Mouse (Mus musculus): ENCODE data around the gene Rtl1. TPM values are rescaled to one million over a fixed set of nuclear protein-coding genes. Genes with fewer than 3 reads are reported as not detected.

Gene Rtl1
- total RNA-seq (2014; rRNA removed) (0.23 and 0.57 TPM in 2 replicates), polyA plus RNA-seq (2015; fragmentation: Nextera tagmentation; extraction: Ambion mirVana) (0.10 and 0.30 TPM in 2 replicates)

DNA sequence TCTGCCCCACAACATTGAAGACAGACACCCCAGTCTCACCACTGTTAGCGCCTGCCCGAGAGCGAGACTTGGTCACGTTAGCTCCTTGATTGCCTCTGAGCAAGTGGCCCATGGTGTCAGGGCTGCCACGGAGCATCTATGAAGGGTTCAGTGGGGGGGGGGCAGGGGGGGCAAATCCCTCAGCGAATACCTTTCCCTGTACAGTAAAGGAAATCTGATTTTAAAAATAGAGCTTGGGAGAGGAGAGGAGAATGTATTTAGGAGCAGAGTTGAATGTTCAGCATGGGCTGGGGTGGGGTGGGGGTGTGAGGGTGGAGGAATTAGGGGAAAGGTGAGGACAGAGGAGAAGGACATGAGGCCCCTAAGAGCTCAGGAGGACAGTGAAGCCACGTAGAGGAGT, at the start of gene Rtl1:
Gene Rtl1, minus strand, starts transcription at position 101 of the 400 bp plus-strand sequence.
- Histone ChIP-seq H3K9me3 (ENCODE audit: low read length) (no peaks in the 10 kb centered on the region), H3K27ac (ENCODE audit: low read depth, low read length) (no peak within 1 kb of the TSS), H3K36me3 (ENCODE audit: insufficient read depth) (peaks cover 27% of the 10 kb centered on the region; the same call in 1 of the 2 replicates), H3K4me3 (ENCODE audit: low read depth, low read length) (no peak within 1 kb of the TSS), H3K4me1 (ENCODE audit: insufficient read depth) (no peaks in the 10 kb centered on the region), H3K9ac (no peak within 1 kb of the TSS), H3K4me2 (ENCODE audit: low read depth) (no peak within 1 kb of the TSS), H3K27me3 (ENCODE audit: insufficient read depth, low read length) (peaks cover 5% of the 10 kb centered on the region; the same call in 1 of the 2 replicates)
- no peak for TF ChIP-seq CTCF (IDR thresholded peaks at IDR 0.05; ENCODE audit: low read depth)
- no peak for DNase-seq
- WGBS: 85% methylated on average over 7 of the region's 7 CpGs
- no peak for ATAC-seq

DNA sequence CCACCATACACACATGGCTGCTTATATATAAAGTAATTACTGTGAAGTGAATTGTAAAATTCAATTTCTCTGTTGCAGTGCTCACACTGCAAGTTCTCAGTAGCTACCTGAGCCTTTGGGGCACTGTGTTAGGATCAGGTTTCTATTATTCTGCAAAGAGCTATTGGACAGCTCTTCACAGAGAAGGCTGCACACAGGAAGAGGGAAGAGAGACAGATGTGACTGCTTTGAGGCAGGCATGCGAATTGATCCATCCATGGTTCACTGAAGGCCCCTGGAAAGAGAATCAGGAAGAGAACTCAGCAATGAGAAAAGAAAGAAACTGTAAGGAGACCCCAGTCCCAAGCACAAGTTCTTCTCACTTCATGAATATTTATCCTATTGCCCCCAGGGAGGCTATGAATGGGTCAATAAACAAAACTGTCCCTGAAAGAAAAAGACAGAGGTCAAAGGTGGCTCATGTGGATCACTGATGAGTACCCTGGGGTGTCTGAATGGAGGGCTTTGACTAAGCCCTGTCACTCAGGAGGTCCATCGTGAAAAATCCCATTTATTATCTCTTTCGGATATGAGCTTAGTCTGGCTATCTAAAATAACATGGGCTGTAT, 40.5 kb upstream of the Rtl1 start:
- Histone ChIP-seq H3K4me3 (ENCODE audit: low read depth, low read length) (no peak overlapping the region), H3K4me2 (ENCODE audit: low read depth) (no peak overlapping the region), H3K9ac (no peak overlapping the region), H3K27me3 (ENCODE audit: insufficient read depth, low read length) (no peaks in the 10 kb centered on the region), H3K9me3 (ENCODE audit: low read length) (no peaks in the 10 kb centered on the region), H3K4me1 (ENCODE audit: insufficient read depth) (no peaks in the 10 kb centered on the region), H3K36me3 (ENCODE audit: insufficient read depth) (peaks cover 5% of the 10 kb centered on the region; the same call in 1 of the 2 replicates), H3K27ac (ENCODE audit: low read depth, low read length) (no peak overlapping the region)
- ATAC-seq (no peak), DNase-seq (no peak)
- 30% methylated on average over 3 of the region's 3 CpGs for WGBS
- TF ChIP-seq CTCF (IDR thresholded peaks at IDR 0.05; ENCODE audit: low read depth): no peak

DNA sequence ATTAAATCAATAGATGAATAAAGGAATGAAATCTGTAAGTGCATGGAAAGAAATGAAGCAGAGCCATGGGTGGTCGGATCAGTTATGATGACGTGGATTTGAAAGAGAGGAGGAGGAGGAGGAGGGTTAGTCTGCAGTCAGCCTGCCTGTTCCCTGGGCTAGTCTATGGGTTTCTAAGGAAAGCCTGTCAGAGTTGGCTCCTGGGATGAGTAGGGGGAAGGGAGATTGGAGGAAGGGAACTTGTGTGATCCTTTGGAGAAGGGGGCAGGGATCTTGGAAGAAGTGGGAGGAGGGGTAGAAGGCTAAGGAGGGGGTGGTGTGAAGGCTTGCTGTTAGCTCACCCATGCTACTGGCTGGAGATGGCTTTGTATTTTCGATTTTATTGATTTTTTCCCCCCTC, 31.9 kb upstream of the Rtl1 start:
- Histone ChIP-seq H3K9ac (no peak overlapping the region), H3K27ac (ENCODE audit: low read depth, low read length) (no peak overlapping the region), H3K4me1 (ENCODE audit: insufficient read depth) (no peaks in the 10 kb centered on the region), H3K9me3 (ENCODE audit: low read length) (no peaks in the 10 kb centered on the region), H3K36me3 (ENCODE audit: insufficient read depth) (peaks cover 13% of the 10 kb centered on the region; the same call in 1 of the 2 replicates), H3K4me2 (ENCODE audit: low read depth) (no peak overlapping the region), H3K27me3 (ENCODE audit: insufficient read depth, low read length) (no peaks in the 10 kb centered on the region), H3K4me3 (ENCODE audit: low read depth, low read length) (no peak overlapping the region)
- 37% methylated on average over 3 of the region's 3 CpGs for WGBS
- no peak for ATAC-seq
- no peak for DNase-seq
- TF ChIP-seq CTCF (IDR thresholded peaks at IDR 0.05; ENCODE audit: low read depth): no peak

DNA sequence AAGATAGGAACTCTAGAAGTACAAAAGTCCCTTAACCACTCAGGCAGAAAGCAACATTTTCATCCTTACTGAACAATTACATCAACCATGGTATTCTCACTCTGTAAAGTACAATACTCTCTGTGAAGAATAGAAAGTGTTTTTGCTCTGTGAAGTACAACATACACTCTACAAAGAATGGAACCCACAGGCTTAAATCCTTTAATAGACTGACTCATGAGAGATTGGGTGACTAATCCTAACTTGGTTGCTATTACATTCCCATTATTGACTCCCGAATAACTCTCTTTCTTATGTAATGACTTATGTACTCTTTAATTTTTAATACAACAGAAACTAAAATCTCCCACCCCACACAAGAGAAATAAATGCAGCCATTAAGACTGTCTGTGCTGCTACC, 28.8 kb upstream of the Rtl1 start:
- ATAC-seq (no peak), DNase-seq (no peak)
- H3K27me3 ChIP-seq (ENCODE audit: insufficient read depth, low read length): no peaks in the 10 kb centered on the region
- 57% methylated on average over 1 of the region's 1 CpGs for WGBS
- no peaks in the 10 kb centered on the region for H3K4me1 ChIP-seq (ENCODE audit: insufficient read depth)
- H3K9me3 ChIP-seq (ENCODE audit: low read length): no peaks in the 10 kb centered on the region
- H3K4me2 ChIP-seq (ENCODE audit: low read depth): no peak overlapping the region
- no peak overlapping the region for H3K27ac ChIP-seq (ENCODE audit: low read depth, low read length)
- TF ChIP-seq CTCF (IDR thresholded peaks at IDR 0.05; ENCODE audit: low read depth): no peak
- H3K9ac ChIP-seq: no peak overlapping the region
- peaks cover 13% of the 10 kb centered on the region; the same call in 1 of the 2 replicates for H3K36me3 ChIP-seq (ENCODE audit: insufficient read depth)
- H3K4me3 ChIP-seq (ENCODE audit: low read depth, low read length): no peak overlapping the region

DNA sequence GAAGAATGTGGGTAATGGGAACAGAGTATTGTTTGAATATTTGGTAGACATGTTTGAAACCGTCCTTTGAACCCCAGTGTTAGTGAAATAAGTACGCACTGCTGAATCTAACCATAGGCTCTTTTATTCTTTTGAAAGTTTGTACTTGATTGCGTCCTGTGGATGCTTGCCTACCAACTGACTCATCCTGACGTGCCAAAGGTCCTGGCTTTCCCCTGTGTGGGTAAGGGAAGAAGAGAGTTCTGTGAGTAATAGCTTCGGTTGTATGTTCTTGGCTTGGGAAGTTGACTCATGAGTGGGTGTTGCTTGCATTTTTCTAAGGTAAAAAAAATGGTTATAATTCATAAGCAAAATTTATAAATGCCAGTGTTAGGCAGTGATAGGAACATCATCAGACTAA, 26.8 kb upstream of the Rtl1 start:
- Histone ChIP-seq H3K4me1 (ENCODE audit: insufficient read depth) (no peaks in the 10 kb centered on the region), H3K4me2 (ENCODE audit: low read depth) (no peak overlapping the region), H3K27ac (ENCODE audit: low read depth, low read length) (no peak overlapping the region), H3K9me3 (ENCODE audit: low read length) (no peaks in the 10 kb centered on the region), H3K36me3 (ENCODE audit: insufficient read depth) (peaks cover 9% of the 10 kb centered on the region; the same call in 1 of the 2 replicates), H3K9ac (no peak overlapping the region), H3K27me3 (ENCODE audit: insufficient read depth, low read length) (no peaks in the 10 kb centered on the region), H3K4me3 (ENCODE audit: low read depth, low read length) (no peak overlapping the region)
- no peak for TF ChIP-seq CTCF (IDR thresholded peaks at IDR 0.05; ENCODE audit: low read depth)
- DNase-seq (no peak), ATAC-seq (no peak)
- 87% methylated on average over 5 of the region's 5 CpGs for WGBS

DNA sequence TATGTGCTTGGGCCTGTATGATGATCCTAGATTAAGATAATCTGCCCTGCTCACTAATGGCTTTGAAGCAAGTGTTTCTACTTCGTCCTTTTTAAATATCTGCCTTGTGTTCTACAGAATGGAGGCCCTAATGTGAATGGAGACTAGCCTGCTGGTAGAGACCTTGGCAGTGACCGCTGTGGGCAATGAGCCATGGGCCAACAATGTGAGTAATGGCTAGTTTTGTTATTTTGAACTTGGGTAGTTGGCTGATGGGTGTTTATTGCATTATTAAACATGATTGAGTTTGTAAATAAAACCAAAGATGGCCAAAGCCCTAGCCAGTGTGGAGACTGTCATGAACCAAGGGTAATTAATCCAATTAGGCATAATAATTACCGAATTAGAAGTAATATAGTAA, 20.1 kb upstream of the Rtl1 start:
- no peak overlapping the region for H3K27ac ChIP-seq (ENCODE audit: low read depth, low read length)
- no peak for TF ChIP-seq CTCF (IDR thresholded peaks at IDR 0.05; ENCODE audit: low read depth)
- H3K4me3 ChIP-seq (ENCODE audit: low read depth, low read length): no peak overlapping the region
- WGBS: 56% methylated on average over 3 of the region's 3 CpGs
- no peaks in the 10 kb centered on the region for H3K4me1 ChIP-seq (ENCODE audit: insufficient read depth)
- H3K9me3 ChIP-seq (ENCODE audit: low read length): no peaks in the 10 kb centered on the region
- H3K36me3 ChIP-seq (ENCODE audit: insufficient read depth): peaks cover 6% of the 10 kb centered on the region; the same call in 1 of the 2 replicates
- no peak overlapping the region for H3K4me2 ChIP-seq (ENCODE audit: low read depth)
- no peaks in the 10 kb centered on the region for H3K27me3 ChIP-seq (ENCODE audit: insufficient read depth, low read length)
- ATAC-seq (no peak), DNase-seq (no peak)
- H3K9ac ChIP-seq: no peak overlapping the region

DNA sequence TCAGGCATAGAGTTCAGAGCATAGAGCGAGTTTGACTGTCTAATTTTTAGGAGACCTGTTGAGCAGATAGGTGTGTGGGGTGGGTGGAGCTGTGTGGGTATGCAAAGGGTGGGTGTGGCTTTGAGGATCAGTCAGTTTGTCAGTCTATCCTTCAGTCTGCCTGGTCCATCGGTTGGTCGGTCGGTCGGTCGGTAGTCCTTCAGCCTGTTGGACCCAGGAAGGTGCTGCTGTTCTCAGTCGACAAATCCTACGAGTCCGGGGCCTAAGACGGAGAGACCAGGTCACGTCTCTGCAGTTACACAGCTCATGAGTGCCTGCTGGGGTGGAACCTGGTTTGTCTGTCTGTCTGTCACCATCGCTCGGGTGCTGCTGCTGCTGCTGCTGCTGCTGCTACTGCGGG, 17.9 kb upstream of the Rtl1 start:
- H3K4me2 ChIP-seq (ENCODE audit: low read depth): no peak overlapping the region
- ATAC-seq: no peak
- no peaks in the 10 kb centered on the region for H3K9me3 ChIP-seq (ENCODE audit: low read length)
- H3K4me3 ChIP-seq (ENCODE audit: low read depth, low read length): no peak overlapping the region
- H3K9ac ChIP-seq: no peak overlapping the region
- H3K27ac ChIP-seq (ENCODE audit: low read depth, low read length): no peak overlapping the region
- DNase-seq: no peak
- peaks cover 4% of the 10 kb centered on the region; the same call in 1 of the 2 replicates for H3K27me3 ChIP-seq (ENCODE audit: insufficient read depth, low read length)
- H3K36me3 ChIP-seq (ENCODE audit: insufficient read depth): peaks cover 12% of the 10 kb centered on the region; the same call in 1 of the 2 replicates
- TF ChIP-seq CTCF (IDR thresholded peaks at IDR 0.05; ENCODE audit: low read depth): no peak
- no peaks in the 10 kb centered on the region for H3K4me1 ChIP-seq (ENCODE audit: insufficient read depth)
- WGBS: 80% methylated on average over 14 of the region's 14 CpGs

Data from forebrain, postnatal 0 days (tissue).